Mouse (Mus musculus) hindbrain, embryonic 12.5 days (tissue): Measurements from ENCODE around the gene Gm16430. TPM values are rescaled to one million over a fixed set of nuclear protein-coding genes. Genes with fewer than 3 reads are reported as not detected.
"Not testable (repeated sequence)": the region's sequence is repeated elsewhere in the genome, so short reads cannot be mapped to it uniquely, and the experiment has no call there.

Experiments
- ATAC-seq: fragments of 200-750 bp; cut with Nextera tagmentation; 2 replicates; pipeline ENCODE4 v1.8.0; 2017; ENCODE audit warnings: moderate TSS enrichment; ENCODE audit not compliant: low FRiP score
- H3K27ac ChIP-seq: fragments of 300-500 bp; sonication (generic); 2 replicates; pipeline ENCODE4 v1.5.1; 2016; ENCODE audit warnings: mild to moderate bottlenecking
- H3K27me3 ChIP-seq: fragments of 300-500 bp; sonication (generic); 2 replicates; pipeline ENCODE4 v1.6.1; 2016; ENCODE audit warnings: mild to moderate bottlenecking
- H3K36me3 ChIP-seq: fragments of 300-500 bp; sonication (generic); 2 replicates; pipeline ENCODE4 v1.6.1; 2016; ENCODE audit warnings: mild to moderate bottlenecking
- H3K4me1 ChIP-seq: fragments of 300-500 bp; sonication (generic); 2 replicates; pipeline ENCODE4 v1.6.1; 2016
- H3K4me2 ChIP-seq: fragments of 300-500 bp; sonication (generic); replicated peaks from 2 replicates; pipeline ENCODE4 v1.6.1; 2016; ENCODE audit warnings: mild to moderate bottlenecking
- H3K4me3 ChIP-seq: fragments of 300-500 bp; sonication (generic); 2 replicates; pipeline ENCODE4 v1.5.1; 2016; ENCODE audit warnings: mild to moderate bottlenecking
- H3K9ac ChIP-seq: fragments of 300-500 bp; sonication (generic); 2 replicates; pipeline ENCODE4 v1.6.1; 2016; ENCODE audit warnings: mild to moderate bottlenecking, moderate library complexity
- H3K9me3 ChIP-seq: fragments of 300-500 bp; sonication (generic); replicated peaks from 2 replicates; pipeline ENCODE4 v1.6.1; 2016; ENCODE audit warnings: mild to moderate bottlenecking
- WGBS: fragments of 180-500 bp; shearing (Covaris S2); methylation state at CpG from one replicate; pipeline ENCODE4 v1.1.7; 2016; 5-methylcytosine and 5-hydroxymethylcytosine counted together
- polyA plus RNA-seq: library from polyadenylated mRNA; unstranded; fragments of >200 nt; fragmentation: Nextera tagmentation; extraction: Ambion mirVana; gene quantifications from 2 replicates; pipeline ENCODE4 v1.2.1, GENCODE M21; 2016

The Gm16430 gene
- not detected in 2 replicates for polyA plus RNA-seq

GRCm38 (mm10) chrX:54621911-54622310, at the start of gene Gm16430:
Gene Gm16430 (plus strand): TSS chrX:54622211.
- H3K36me3 ChIP-seq, H3K4me3 ChIP-seq, H3K4me1 ChIP-seq, H3K27me3 ChIP-seq, H3K27ac ChIP-seq, H3K9ac ChIP-seq, ATAC-seq, H3K9me3 ChIP-seq, H3K4me2 ChIP-seq: not testable (repeated sequence)
- no CpG with 5 or more reads among the region's 7 CpGs for WGBS

Other genes with a start within 250 kb of the Gm16430 start
- not detected in 2 replicates for gene Gm16405, start 91.0 kb upstream of the Gm16430 start, polyA plus RNA-seq